Mouse (Mus musculus) layer of hippocampus, adult 2 months (tissue): ENCODE measurements around the gene Pcdh9. TPM values are rescaled to one million over a fixed set of nuclear protein-coding genes. Genes with fewer than 3 reads are reported as not detected.

Experiments
- DNase-seq, 2 experiments: peaks; one replicate each; pipeline ENCODE4 v3.0.0; 2022; ENCODE audit warnings: low spot score in 2 of 2
- H3K27ac ChIP-seq: fragments of 200-600 bp; 2 replicates; pipeline ENCODE4 v1.8.1; 2022
- H3K4me3 ChIP-seq: fragments of 200-600 bp; 2 replicates; pipeline ENCODE4 v1.8.1; 2022; ENCODE audit warnings: mild to moderate bottlenecking
- CTCF ChIP-seq: fragments of 200-600 bp; conservative IDR thresholded peaks from 2 replicates; pipeline ENCODE4 v1.8.1; 2022; ENCODE audit warnings: antibody characterized with exemption, mild to moderate bottlenecking, moderate library complexity
- long read RNA-seq, 2 experiments: library from polyadenylated mRNA; stranded (forward); transcript quantifications; one replicate each; pipeline ENCODE4 v2.0.0; 2021; ENCODE audit warnings: borderline mapping rate in 2 of 2
- total RNA-seq, 2 experiments: library from RNA; stranded (reverse); gene quantifications; 2 replicates each; pipeline ENCODE4 v1.2.3; 2021

The Pcdh9 gene
- total RNA-seq: 100 to 1,000 TPM; 175 to 180 TPM
- long read RNA-seq, experiment 1, partial matches to known transcripts: 5 of 16 reads
- long read RNA-seq, experiment 1, other reads (novel, unspliced or antisense): 9 of 16 reads
- long read RNA-seq, experiment 2, partial matches to known transcripts: 6 of 10 reads
- long read RNA-seq, experiment 2, other reads (novel, unspliced or antisense): 3 of 10 reads

DNA sequence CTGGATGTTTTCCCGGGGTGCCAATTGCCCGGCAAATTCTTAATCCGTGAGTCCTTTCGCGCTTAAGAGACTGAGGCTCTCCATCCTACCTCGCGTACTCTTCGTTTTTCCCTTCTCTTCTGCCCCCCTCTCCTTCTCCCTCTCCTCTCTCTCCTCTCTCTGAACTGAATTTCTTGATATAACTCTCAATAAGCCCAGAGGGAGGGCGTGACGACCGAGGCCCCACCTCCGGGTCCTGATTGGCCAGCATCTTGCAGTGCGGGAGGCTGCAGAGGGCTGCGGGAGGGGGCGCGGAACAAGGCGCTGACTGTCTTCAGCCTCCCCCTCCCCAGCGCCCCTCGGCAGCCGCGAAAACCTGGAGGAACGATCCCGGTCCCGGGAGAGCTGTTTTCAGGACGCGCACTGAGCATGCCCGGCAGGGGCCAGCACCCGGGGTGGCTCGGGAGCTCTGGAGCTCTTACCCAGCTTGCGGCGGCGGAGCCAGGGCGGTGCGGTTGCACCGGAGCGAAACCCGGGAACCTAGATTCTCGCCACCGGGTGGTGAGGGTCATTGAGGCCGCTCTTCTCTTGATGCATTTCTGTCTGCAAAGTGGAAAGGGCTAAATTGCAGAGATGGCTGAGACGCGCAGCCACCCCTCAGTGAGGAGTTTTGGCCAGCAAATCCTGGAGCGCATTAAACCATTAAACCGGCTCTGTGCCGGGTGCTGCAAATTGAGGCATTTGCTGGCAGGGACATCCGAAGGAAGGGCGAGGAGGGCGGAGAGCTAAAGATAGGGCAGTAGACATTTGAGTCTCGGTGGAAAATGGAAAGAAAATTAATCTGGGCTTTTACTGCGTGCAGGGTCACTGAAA lies at the start of gene Pcdh9:
Gene Pcdh9 (minus strand): TSS at position 161 of the 852 bp plus-strand sequence.
- TF ChIP-seq CTCF: peak; percentile 65
- H3K27ac ChIP-seq: peak within 1 kb of the TSS; percentile 97
- peak; percentile 99 for DNase-seq
- peak within 1 kb of the TSS; percentile 77 for H3K4me3 ChIP-seq

- DNase-seq: no peak
- no peak for TF ChIP-seq CTCF
- no peak overlapping the region for H3K27ac ChIP-seq
- H3K4me3 ChIP-seq: no peak overlapping the region
Measured at GRCm38 (mm10) chr14:93906928-93907327, 16.4 kb upstream of the Pcdh9 start.

DNA sequence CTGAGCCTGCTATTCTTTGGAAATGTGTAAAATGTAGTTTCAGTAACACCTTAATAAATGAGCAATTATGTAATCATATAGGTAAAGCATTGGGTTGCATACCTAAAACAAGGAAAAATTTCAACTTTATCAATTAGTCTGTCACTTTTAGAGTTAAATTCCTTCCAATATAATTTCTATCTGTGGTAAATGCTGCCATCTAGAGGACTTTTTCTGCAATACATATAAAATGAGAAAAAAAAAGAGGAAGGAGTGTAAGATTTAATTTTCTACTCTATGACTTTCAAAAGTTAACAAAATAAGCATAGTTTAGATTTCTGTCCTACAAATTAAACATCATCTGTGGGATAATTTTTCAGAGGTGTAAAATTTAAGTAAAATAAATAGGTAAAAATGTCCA lies 8.1 kb upstream of the Pcdh9 start:
- Histone ChIP-seq H3K27ac (no peak overlapping the region), H3K4me3 (no peak overlapping the region)
- DNase-seq: no peak
- peak; percentile 91 for TF ChIP-seq CTCF

DNA sequence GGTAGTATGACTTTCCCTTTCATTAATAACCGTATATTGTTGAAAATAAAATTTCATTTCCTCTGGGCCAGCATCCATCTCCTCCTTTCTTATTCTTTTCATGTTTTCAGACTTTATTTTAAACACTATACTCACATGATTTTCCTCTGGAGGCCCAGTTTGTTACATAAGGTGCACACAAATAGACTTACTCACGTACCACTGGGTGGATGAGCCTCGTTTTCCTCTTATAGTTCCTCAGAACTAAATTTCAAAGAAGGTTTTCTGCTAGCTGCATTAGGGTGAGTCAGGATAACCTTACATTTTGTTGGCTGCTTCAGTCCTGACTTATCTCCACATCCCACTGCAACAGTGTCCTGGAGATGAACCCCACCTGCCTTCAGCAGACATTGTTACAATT lies 4.7 kb upstream of the Pcdh9 start:
- Histone ChIP-seq H3K27ac (no peak overlapping the region), H3K4me3 (no peak overlapping the region)
- TF ChIP-seq CTCF: no peak
- no peak for DNase-seq

DNA sequence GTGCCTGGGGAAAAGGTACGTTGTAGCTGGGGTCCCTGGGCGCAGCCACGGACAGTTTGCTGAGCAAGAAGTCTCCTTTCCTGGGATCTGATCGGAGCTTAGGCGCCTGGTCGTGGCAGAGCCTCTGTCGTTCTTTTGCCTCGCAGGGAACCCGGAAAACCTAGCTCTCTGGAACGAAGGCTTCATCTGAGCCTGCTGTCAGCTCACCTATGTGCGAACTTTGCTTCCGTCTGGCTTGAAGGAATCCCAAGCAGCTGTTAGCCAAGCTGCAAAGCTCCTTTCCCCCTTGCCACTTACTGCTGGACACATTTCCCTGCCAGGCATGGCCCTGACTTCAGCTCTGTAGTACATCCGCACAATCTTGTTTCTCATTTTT lies 880 bp upstream of the Pcdh9 start:
- DNase-seq: no peak
- no peak for TF ChIP-seq CTCF

DNA sequence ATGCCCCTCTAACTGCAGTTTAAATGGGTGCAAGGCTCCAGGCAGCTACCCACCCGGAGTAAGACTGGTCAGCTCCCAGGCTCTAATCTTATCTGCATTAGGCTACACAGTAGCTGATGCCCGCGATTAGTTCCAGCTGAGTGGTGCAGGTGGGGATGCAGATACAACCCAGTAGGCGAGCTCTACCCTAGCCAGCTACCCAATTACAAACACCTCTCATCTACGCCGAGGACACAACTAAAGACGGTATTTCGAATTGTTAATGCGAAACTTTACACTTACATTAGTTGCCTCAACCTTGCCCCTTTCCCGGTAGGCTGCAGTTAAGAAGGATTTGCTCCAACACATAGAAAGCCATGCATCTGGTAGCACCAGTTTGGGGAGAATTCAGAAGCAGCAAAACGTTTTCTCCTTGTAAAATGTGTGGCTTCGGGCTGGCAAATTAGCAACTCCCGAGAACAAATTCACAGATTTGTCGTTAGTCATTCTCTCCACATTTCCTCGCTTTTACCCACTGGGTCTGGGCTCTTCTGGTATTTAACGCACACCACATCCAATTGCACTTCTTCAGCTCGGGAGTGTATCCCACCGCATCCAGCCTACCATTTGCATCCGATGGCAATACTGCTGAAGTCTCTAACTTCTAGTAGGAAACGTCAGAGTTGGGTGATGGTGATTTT lies 500 bp downstream of the Pcdh9 start:
- H3K4me3 ChIP-seq: peak overlapping the region; percentile 77
- H3K27ac ChIP-seq: peak overlapping the region; percentile 97
- TF ChIP-seq CTCF: no peak
- no peak for DNase-seq

More for the DNA sequence above, 880 bp upstream of the Pcdh9 start:
- Histone ChIP-seq H3K27ac (peak overlapping the region; percentile 97), H3K4me3 (peak overlapping the region; percentile 77)

GRCm38 (mm10) chr14:93889231-93889630 lies 1.2 kb downstream of the Pcdh9 start:
- no peak for TF ChIP-seq CTCF
- Histone ChIP-seq H3K4me3 (peak overlapping the region; percentile 77), H3K27ac (peak overlapping the region; percentile 97)
- DNase-seq: no peak

DNA sequence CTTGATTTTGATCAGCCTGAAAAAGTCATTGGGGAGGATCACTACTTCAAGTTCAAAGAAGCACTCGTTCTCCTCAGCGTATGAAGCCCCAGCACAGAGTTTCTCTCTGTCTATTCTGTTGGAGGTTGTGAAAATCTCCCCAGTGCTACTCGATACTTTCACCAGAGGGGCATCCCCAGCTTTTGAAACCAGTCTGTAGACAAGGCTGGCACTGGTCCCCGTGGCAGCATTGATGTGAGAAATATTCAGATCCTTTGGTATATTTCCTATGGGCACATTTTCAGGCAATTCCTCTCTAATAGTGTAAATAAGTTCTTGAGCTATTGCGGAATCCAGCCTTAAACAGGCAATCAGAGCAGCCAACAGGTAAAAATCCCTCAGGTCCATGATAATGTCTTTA lies 2.1 kb downstream of the Pcdh9 start:
- peak overlapping the region; percentile 77 for H3K4me3 ChIP-seq
- no peak for DNase-seq
- peak overlapping the region; percentile 97 for H3K27ac ChIP-seq
- 0 out of 2 replicates have a peak, but pooled peaks have one; percentile 25 for TF ChIP-seq CTCF

- no peak for TF ChIP-seq CTCF
- peak overlapping the region; percentile 97 for H3K27ac ChIP-seq
- DNase-seq: no peak
- H3K4me3 ChIP-seq: peak overlapping the region; percentile 77
Measured at GRCm38 (mm10) chr14:93887066-93887465, 3.4 kb downstream of the Pcdh9 start.

GRCm38 (mm10) chr14:93885551-93886084 lies 4.9 kb downstream of the Pcdh9 start:
- no peak for DNase-seq
- Histone ChIP-seq H3K4me3 (peak overlapping the region; percentile 77), H3K27ac (peak overlapping the region; percentile 97; the same call in 1 of the 2 replicates)
- TF ChIP-seq CTCF: no peak

- peak; percentile 95 for TF ChIP-seq CTCF
Measured at GRCm38 (mm10) chr14:93884467-93884866, 6.0 kb downstream of the Pcdh9 start.

GRCm38 (mm10) chr14:93880071-93880470 lies 10.4 kb downstream of the Pcdh9 start:
- Histone ChIP-seq H3K27ac (no peak overlapping the region), H3K4me3 (no peak overlapping the region)
- DNase-seq: no peak
- no peak for TF ChIP-seq CTCF

More at GRCm38 (mm10) chr14:93884467-93884866, 6.0 kb downstream of the Pcdh9 start:
- peak overlapping the region; percentile 97 for H3K27ac ChIP-seq
- peak; percentile 78 to 88 for DNase-seq
- H3K4me3 ChIP-seq: peak overlapping the region; percentile 77

DNA sequence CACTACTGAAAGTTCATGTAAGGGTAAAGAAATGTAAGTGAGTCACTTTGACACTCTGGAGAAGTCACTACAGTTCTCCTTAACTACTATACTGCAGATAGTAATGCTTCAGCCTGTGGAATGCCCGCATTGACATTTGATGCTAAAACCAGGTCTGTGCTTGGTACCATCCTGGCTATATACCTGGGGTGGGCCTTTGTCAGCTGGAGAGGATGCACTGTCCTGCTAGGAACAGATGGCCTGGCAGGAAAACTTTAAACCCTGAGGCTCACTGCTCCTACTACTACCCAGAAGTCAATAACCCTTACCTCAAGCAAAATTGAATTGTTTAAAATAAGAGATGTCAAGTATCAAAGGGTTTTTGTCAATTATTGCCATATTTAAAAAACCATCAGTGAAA lies 14.5 kb downstream of the Pcdh9 start:
- Histone ChIP-seq H3K27ac (no peak overlapping the region), H3K4me3 (no peak overlapping the region)
- no peak for DNase-seq
- TF ChIP-seq CTCF: no peak
